Mouse (Mus musculus) myocyte (in vitro differentiated cells): ENCODE measurements around the gene Rab23. TPM values are rescaled to one million over a fixed set of nuclear protein-coding genes. Genes with fewer than 3 reads are reported as not detected.
A peak's percentile ranks its signal among the peaks of the same experiment; 100 is the strongest.

Experiments used
- H3K27me3 ChIP-seq: one replicate; pipeline ENCODE4 v1.6.1; 2011; ENCODE audit not compliant: control insufficient read depth, insufficient read depth, insufficient read length
- H3K36me3 ChIP-seq: one replicate; pipeline ENCODE4 v1.6.1; 2011; ENCODE audit not compliant: control insufficient read depth, insufficient read depth
- H3K4me2 ChIP-seq: one replicate; pipeline ENCODE4 v1.6.1; 2011; ENCODE audit warnings: low read depth, control low read depth
- H3K4me3 ChIP-seq: one replicate; pipeline ENCODE4 v1.5.1; 2011; ENCODE audit warnings: mild to moderate bottlenecking, control low read depth, moderate library complexity
- H3K79me2 ChIP-seq: one replicate; pipeline ENCODE4 v1.6.1; 2011; ENCODE audit not compliant: control insufficient read depth, insufficient read depth
- H3ac ChIP-seq: one replicate; pipeline ENCODE4 v1.6.1; 2011; ENCODE audit not compliant: control insufficient read depth, insufficient read length
- CEBPB ChIP-seq: IDR thresholded peaks from 2 replicates; pipeline ENCODE4 v1.6.1; 2011; ENCODE audit warnings: mild to moderate bottlenecking, moderate library complexity; ENCODE audit not compliant: poor library complexity, insufficient read depth, severe bottlenecking
- E2F4 ChIP-seq: IDR thresholded peaks from one replicate; pipeline ENCODE4 v1.6.1; 2011; ENCODE audit warnings: mild to moderate bottlenecking, control low read depth, moderate library complexity; ENCODE audit not compliant: insufficient read depth
- MAX ChIP-seq: IDR thresholded peaks from one replicate; pipeline ENCODE4 v1.6.1; 2011; ENCODE audit warnings: low read depth, mild to moderate bottlenecking, control low read depth
- MYOD1 ChIP-seq, 3 experiments: IDR thresholded peaks; one replicate each; pipeline ENCODE4 v1.6.1; 2011; ENCODE audit warnings: control low read depth in 2 of 3, low read depth in 2 of 3, mild to moderate bottlenecking in 2 of 3, moderate library complexity in 1 of 3; ENCODE audit not compliant: insufficient read length in 2 of 3, control insufficient read depth in 1 of 3
- MYOG ChIP-seq, 3 experiments: IDR thresholded peaks; one replicate each; pipeline ENCODE4 v1.6.1; 2011; ENCODE audit warnings: control low read depth in 2 of 3, low read depth in 2 of 3, mild to moderate bottlenecking in 2 of 3; ENCODE audit not compliant: insufficient read length in 2 of 3, control insufficient read depth in 1 of 3, insufficient read depth in 1 of 3
- POLR2A ChIP-seq: IDR thresholded peaks from one replicate; pipeline ENCODE4 v1.6.1; 2011; ENCODE audit warnings: low read depth, mild to moderate bottlenecking, control low read depth, moderate library complexity; ENCODE audit not compliant: insufficient read length
- POLR2AphosphoS2 ChIP-seq: IDR thresholded peaks from one replicate; pipeline ENCODE4 v1.6.1; 2011; ENCODE audit warnings: low read depth, control low read depth; ENCODE audit not compliant: insufficient read length
- REST ChIP-seq: IDR thresholded peaks from one replicate; pipeline ENCODE4 v1.6.1; 2011; ENCODE audit warnings: mild to moderate bottlenecking, control low read depth, moderate library complexity; ENCODE audit not compliant: insufficient read depth, insufficient read length
- SRF ChIP-seq: IDR thresholded peaks from one replicate; pipeline ENCODE4 v1.6.1; 2011; ENCODE audit warnings: low read depth; ENCODE audit not compliant: control insufficient read depth, insufficient read length
- TCF12 ChIP-seq: IDR thresholded peaks from one replicate; pipeline ENCODE4 v1.6.1; 2011; ENCODE audit warnings: mild to moderate bottlenecking, control low read depth; ENCODE audit not compliant: poor library complexity, insufficient read depth, severe bottlenecking
- TCF3 ChIP-seq: IDR thresholded peaks from one replicate; pipeline ENCODE4 v1.6.1; 2011; ENCODE audit warnings: low read depth, control low read depth; ENCODE audit not compliant: insufficient read length
- USF1 ChIP-seq: IDR thresholded peaks from one replicate; pipeline ENCODE4 v1.6.1; 2011; ENCODE audit warnings: low read depth, mild to moderate bottlenecking, control low read depth, moderate library complexity
- polyA plus RNA-seq: library from polyadenylated mRNA; unstranded; fragments of >200 nt; fragmentation: generic; extraction: Trizol; gene quantifications from one replicate; pipeline ENCODE4 v1.2.1, GENCODE M21; 2012; ENCODE audit warnings: missing spikeins

Rab23 gene
- polyA plus RNA-seq, 1 experiment: 8.7 TPM

DNA sequence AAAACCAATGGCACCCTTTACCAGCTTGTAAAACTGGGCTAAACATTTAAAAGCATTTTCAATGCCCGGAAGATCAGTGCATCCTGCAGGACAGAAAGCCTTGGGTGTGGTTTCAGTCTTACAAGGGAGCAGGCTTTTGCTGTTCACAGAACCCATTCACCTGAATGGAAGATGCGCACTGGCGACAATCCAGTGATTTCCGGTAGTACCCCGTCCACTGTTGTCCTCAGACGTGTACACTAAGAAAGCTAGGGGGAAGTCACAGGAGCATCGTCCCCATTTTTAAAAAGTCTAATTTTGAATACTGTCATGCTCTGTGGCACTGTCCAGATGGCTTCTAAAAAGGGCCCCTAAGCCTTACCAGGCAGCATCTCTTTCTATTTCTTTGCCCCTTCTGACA is 36.1 kb downstream of the Rab23 start:
- TF ChIP-seq MYOG (IDR thresholded peaks at IDR 0.05; ENCODE audit: control insufficient read depth in 1 of 3, insufficient read depth in 1 of 3, insufficient read length in 2 of 3, low read depth in 2 of 3): no peak
- no peak for TF ChIP-seq TCF12
- TF ChIP-seq POLR2A: no peak
- TF ChIP-seq POLR2AphosphoS2: no peak
- no peak for TF ChIP-seq USF1
- TF ChIP-seq MAX: no peak
- no peak for TF ChIP-seq SRF
- TF ChIP-seq TCF3: no peak
- TF ChIP-seq E2F4: no peak
- no peak for TF ChIP-seq CEBPB
- TF ChIP-seq REST: no peak
- no peak for TF ChIP-seq MYOD1 (IDR thresholded peaks at IDR 0.05; ENCODE audit: control insufficient read depth in 1 of 3, insufficient read length in 2 of 3, low read depth in 2 of 3)
- H3K4me2 ChIP-seq: peak overlapping the region; percentile 100
- peak overlapping the region; percentile 57 for H3K4me3 ChIP-seq
- peaks cover 31% of the 10 kb centered on the region for H3K79me2 ChIP-seq
- H3K27me3 ChIP-seq: no peaks in the 10 kb centered on the region
- no peak overlapping the region for H3ac ChIP-seq
- H3K36me3 ChIP-seq: peaks cover 5% of the 10 kb centered on the region

DNA sequence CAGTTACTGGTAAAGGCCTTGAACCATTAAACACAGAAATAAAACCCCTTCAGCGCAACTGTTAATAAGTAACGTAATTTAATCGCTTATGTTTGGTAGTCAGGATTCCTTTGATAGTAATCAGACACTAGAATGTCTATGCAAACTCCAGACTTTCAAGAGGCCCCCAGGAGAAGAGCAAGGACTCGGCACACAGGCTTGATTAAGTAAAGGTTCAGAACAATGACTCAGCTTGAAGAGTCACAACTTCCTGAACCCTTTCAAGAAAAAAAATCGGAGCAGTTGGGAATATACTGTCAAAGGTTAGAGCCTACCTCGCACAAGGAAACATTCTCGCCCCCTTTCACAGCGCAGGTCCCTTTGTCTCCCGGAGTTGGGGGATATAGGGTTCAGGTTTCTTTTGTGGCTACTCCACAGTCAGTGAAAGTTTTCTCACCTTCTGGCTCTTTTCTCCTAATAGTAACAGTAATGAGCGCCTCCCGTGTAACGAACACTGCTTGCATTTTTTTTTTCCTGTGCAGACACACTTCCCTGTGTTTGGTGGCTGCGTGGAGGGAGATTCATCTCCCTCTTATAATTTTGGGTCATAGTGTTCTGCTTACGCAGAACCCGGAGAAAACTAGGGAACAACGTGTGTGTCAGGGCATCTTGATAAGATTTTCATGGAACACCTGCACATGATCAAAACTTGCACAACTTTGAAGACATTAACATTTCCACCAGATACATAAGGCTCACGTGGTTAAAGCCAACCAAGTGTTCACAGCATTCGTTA is 36.8 kb downstream of the Rab23 start:
- Histone ChIP-seq H3K79me2 (peaks cover 31% of the 10 kb centered on the region), H3K27me3 (no peaks in the 10 kb centered on the region), H3K36me3 (peaks cover 5% of the 10 kb centered on the region), H3K4me3 (peak overlapping the region; percentile 57), H3K4me2 (peak overlapping the region; percentile 100), H3ac (peak overlapping the region; percentile 60)
- no peak for TF ChIP-seq CEBPB
- TF ChIP-seq POLR2A: no peak
- TF ChIP-seq SRF: no peak
- no peak for TF ChIP-seq MAX
- TF ChIP-seq POLR2AphosphoS2: no peak
- TF ChIP-seq MYOD1 (IDR thresholded peaks at IDR 0.05; ENCODE audit: control insufficient read depth in 1 of 3, insufficient read length in 2 of 3, low read depth in 2 of 3): no peak
- TF ChIP-seq REST: no peak
- TF ChIP-seq TCF3: no peak
- TF ChIP-seq USF1: no peak

DNA sequence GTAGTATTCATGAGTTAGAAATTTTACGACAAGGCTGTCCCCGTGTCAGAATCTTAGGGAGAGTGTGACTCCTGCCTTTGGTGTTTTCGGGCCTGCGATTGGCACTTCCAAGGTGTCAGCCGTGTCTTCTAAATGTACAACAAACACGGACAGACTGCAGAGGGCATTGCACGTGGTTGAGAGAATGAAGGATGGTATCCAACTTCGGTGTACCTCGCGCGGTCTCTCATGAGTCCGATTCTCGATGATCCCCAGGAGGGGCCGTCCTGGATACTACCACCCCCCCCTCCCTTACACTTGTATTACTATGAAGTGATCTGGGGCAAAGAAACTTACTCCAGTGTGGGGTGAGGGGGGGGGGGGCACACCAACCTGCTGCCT is 37.3 kb downstream of the Rab23 start:
- peak; percentile 47 for TF ChIP-seq MAX
- TF ChIP-seq TCF12: no peak

GRCm38 (mm10) chr1:33757491-33758041 is 37.9 kb downstream of the Rab23 start, which contains the start of gene Bag2:
Bag2 (minus strand) TSS chr1:33757795.
- peaks cover 14% of the 10 kb centered on the region for H3K36me3 ChIP-seq
- peak within 1 kb of the TSS; percentile 100 for H3K4me2 ChIP-seq

More for the DNA sequence above, 37.3 kb downstream of the Rab23 start:
- peaks cover 31% of the 10 kb centered on the region for H3K79me2 ChIP-seq
- H3ac ChIP-seq: peak overlapping the region; percentile 60
- H3K36me3 ChIP-seq: peaks cover 10% of the 10 kb centered on the region
- peak overlapping the region; percentile 100 for H3K4me2 ChIP-seq
- H3K27me3 ChIP-seq: no peaks in the 10 kb centered on the region
- peak overlapping the region; percentile 57 for H3K4me3 ChIP-seq

GRCm38 (mm10) chr1:33758488-33758887 is 38.8 kb downstream of the Rab23 start:
- Histone ChIP-seq H3ac (no peak overlapping the region), H3K4me2 (peak overlapping the region; percentile 79), H3K4me3 (peak overlapping the region; percentile 57), H3K36me3 (peaks cover 14% of the 10 kb centered on the region), H3K79me2 (peaks cover 27% of the 10 kb centered on the region), H3K27me3 (no peaks in the 10 kb centered on the region)
- peak; percentile 70 for TF ChIP-seq POLR2AphosphoS2
- TF ChIP-seq USF1: no peak

More at GRCm38 (mm10) chr1:33757491-33758041, 37.9 kb downstream of the Rab23 start, which contains the start of gene Bag2:
- H3K79me2 ChIP-seq: peaks cover 31% of the 10 kb centered on the region
- H3K27me3 ChIP-seq: no peaks in the 10 kb centered on the region
- peak within 1 kb of the TSS; percentile 57 for H3K4me3 ChIP-seq
- peak; percentile 88 for TF ChIP-seq POLR2AphosphoS2
- no peak for TF ChIP-seq MAX
- no peak for TF ChIP-seq MYOG (IDR thresholded peaks at IDR 0.05; ENCODE audit: control insufficient read depth in 1 of 3, insufficient read depth in 1 of 3, insufficient read length in 2 of 3, low read depth in 2 of 3)
- no peak for TF ChIP-seq USF1
- no peak for TF ChIP-seq TCF3
- peak; percentile 86 for TF ChIP-seq POLR2A
- peak; percentile 81 for TF ChIP-seq SRF
- H3ac ChIP-seq: peak within 1 kb of the TSS; percentile 60
